ENCODE assay signal across 20 mouse cellular contexts in genomic region chr5:8937965-8938364, GRCm38 (mm10). TPM values are rescaled to one million over a fixed set of nuclear protein-coding genes. Genes with fewer than 3 reads are reported as not detected.
DNase-seq lines count a peak whose midpoint lies in the region; ATAC-seq and TF ChIP-seq lines count a peak whose summit lies in the region.
"Had no signal": no experiment of that assay in that cellular context is flagged by ENCODE, and none has a peak within 500 bp of the region (broad histone marks: within the 10 kb centered on the region; RNA-seq: fewer than 3 reads in every experiment).

No protein-coding gene starts in this region.

- TF ChIP-seq POLR2A in cerebellum, adult 2 months (IDR thresholded peaks at IDR 0.05; ENCODE audit: borderline replicate concordance, insufficient read depth, low read length), result no peak

- intact Hi-C loops in gastrocnemius, postnatal 36 days (cut with DNase I), result no loop called here

- DNase-seq in gastrocnemius, adult 18-20 months (ENCODE audit: low spot score), result peak; percentile 12
- no peak for DNase-seq in gastrocnemius, postnatal 36 days
- DNase-seq in liver, postnatal 0 days, result no peak
- no peak for DNase-seq in liver, embryonic 11.5 days (ENCODE audit: low spot score)
- DNase-seq in skeletal muscle tissue, adult 2 months (ENCODE audit: low read depth, low spot score), result peak; percentile 20
- DNase-seq in cerebellum, adult 2 months, result no peak
- DNase-seq: adrenal gland, adult 2 months; cerebellum, postnatal 25 days; layer of hippocampus, postnatal 36 days; lung, adult 18-20 months; lung, postnatal 14 days; right cerebral cortex, postnatal 4 days; thymus, adult 18-20 months had no signal

- no peak overlapping the region for H3K27ac ChIP-seq in liver, postnatal 0 days (ENCODE audit: low read depth)
- H3K27ac ChIP-seq in liver, embryonic 11.5 days (ENCODE audit: low read depth, low read length), result no peak overlapping the region
- no peak overlapping the region for H3K27ac ChIP-seq in cerebellum, adult 2 months (ENCODE audit: insufficient read depth, low read length)
- H3K27ac ChIP-seq: forebrain, embryonic 12.5 days; heart, embryonic 13.5 days; hindbrain, embryonic 14.5 days; intestine, embryonic 15.5 days; kidney, postnatal 0 days; layer of hippocampus, adult 2 months had no signal

- TF ChIP-seq EP300 in liver, postnatal 0 days (IDR thresholded peaks at IDR 0.05; ENCODE audit: low read depth), result no peak

- no peaks in the 10 kb centered on the region for H3K4me1 ChIP-seq in liver, postnatal 0 days (ENCODE audit: insufficient read depth)
- no peaks in the 10 kb centered on the region for H3K4me1 ChIP-seq in liver, embryonic 11.5 days (replicated peaks; ENCODE audit: control insufficient read depth, insufficient read depth, low read length)
- no peaks in the 10 kb centered on the region; the same call in 1 of the 2 replicates for H3K4me1 ChIP-seq in cerebellum, adult 2 months (ENCODE audit: control insufficient read depth, insufficient read depth, low read length)
- H3K4me1 ChIP-seq: forebrain, embryonic 12.5 days; heart, embryonic 13.5 days; intestine, embryonic 15.5 days had no signal

- H3K4me2 ChIP-seq in liver, postnatal 0 days (ENCODE audit: low read depth, low read length), result no peak overlapping the region
- H3K4me2 ChIP-seq in liver, embryonic 11.5 days, result no peak overlapping the region
- H3K4me2 ChIP-seq: forebrain, embryonic 12.5 days; heart, embryonic 13.5 days; hindbrain, embryonic 14.5 days; intestine, embryonic 15.5 days had no signal

- no peak for TF ChIP-seq CTCF in liver, postnatal 0 days (IDR thresholded peaks at IDR 0.05; ENCODE audit: low read depth)
- no peak for TF ChIP-seq CTCF in cerebellum, adult 2 months (IDR thresholded peaks at IDR 0.05; ENCODE audit: borderline replicate concordance, insufficient read depth, low read depth, low read length)

- ATAC-seq in liver, postnatal 0 days, result peak; percentile 8
- ATAC-seq in liver, embryonic 11.5 days (replicated peaks; ENCODE audit: low FRiP score), result no peak
- peak; percentile 37; the same call in 1 of the 2 replicates for ATAC-seq in erythroid progenitor cell, adult 5-6 weeks (replicated peaks; ENCODE audit: low FRiP score, poor library complexity, severe bottlenecking)
- ATAC-seq: intestine, embryonic 15.5 days had no signal

- H3K4me3 ChIP-seq in liver, postnatal 0 days (ENCODE audit: low read depth, low read length), result no peak overlapping the region
- H3K4me3 ChIP-seq in liver, embryonic 11.5 days (ENCODE audit: low read depth, low read length), result no peak overlapping the region
- H3K4me3 ChIP-seq in cerebellum, adult 2 months (replicated peaks; ENCODE audit: insufficient read depth, low read depth, low read length), result no peak overlapping the region
- H3K4me3 ChIP-seq: forebrain, embryonic 12.5 days; heart, embryonic 13.5 days; intestine, embryonic 15.5 days; layer of hippocampus, adult 2 months had no signal

- 84% methylated on average over 7 of the region's 7 CpGs for WGBS in liver, postnatal 0 days (ENCODE audit: insufficient replicate concordance)
- 85% methylated on average over 7 of the region's 7 CpGs for WGBS in liver, embryonic 11.5 days
- 45% methylated on average over 7 of the region's 7 CpGs for WGBS in cerebellum, adult 2 months

- H3K27me3 ChIP-seq in liver, postnatal 0 days (ENCODE audit: insufficient read depth, low read length), result no peaks in the 10 kb centered on the region
- H3K27me3 ChIP-seq in liver, embryonic 11.5 days (replicated peaks; ENCODE audit: control insufficient read depth, insufficient read depth, low read length), result no peaks in the 10 kb centered on the region
- H3K27me3 ChIP-seq in cerebellum, adult 2 months (ENCODE audit: control insufficient read depth, insufficient read depth, low read length), result no peaks in the 10 kb centered on the region; the same call in 1 of the 2 replicates
- H3K27me3 ChIP-seq: forebrain, embryonic 12.5 days; heart, embryonic 13.5 days; intestine, embryonic 15.5 days had no signal

- no peak overlapping the region for H3K9ac ChIP-seq in liver, postnatal 0 days (replicated peaks)
- H3K9ac ChIP-seq in liver, embryonic 11.5 days (ENCODE audit: low read depth, low read length), result no peak overlapping the region
- H3K9ac ChIP-seq: forebrain, embryonic 12.5 days; heart, embryonic 13.5 days; hindbrain, embryonic 14.5 days; intestine, embryonic 15.5 days had no signal

- H3K9me3 ChIP-seq in liver, postnatal 0 days (ENCODE audit: low read length), result no peaks in the 10 kb centered on the region
- no peaks in the 10 kb centered on the region for H3K9me3 ChIP-seq in liver, embryonic 11.5 days (ENCODE audit: control insufficient read depth, low read length)
- H3K9me3 ChIP-seq: forebrain, embryonic 12.5 days; heart, embryonic 13.5 days; intestine, embryonic 15.5 days had no signal

- peaks cover 78% of the 10 kb centered on the region for H3K36me3 ChIP-seq in liver, postnatal 0 days (replicated peaks; ENCODE audit: insufficient read depth, low read length)
- H3K36me3 ChIP-seq in liver, embryonic 11.5 days (ENCODE audit: control insufficient read depth, insufficient read depth, low read length), result no peaks in the 10 kb centered on the region; the same call in 1 of the 2 replicates
- H3K36me3 ChIP-seq: forebrain, embryonic 12.5 days; heart, embryonic 13.5 days; intestine, embryonic 15.5 days had no signal

RNA-seq across cellular contexts. Expression of gene Abcb4, which starts 44.4 kb away (rescaled TPM):
- 10 to 100 TPM; 84.6 to 95.4 TPM for total RNA-seq in gastrocnemius, adult 18-20 months (2021)
- total RNA-seq in gastrocnemius, postnatal 36 days (2021), result 10 to 100 TPM; 70.1 to 78.3 TPM
- 64.7 and 75.6 TPM in 2 replicates for polyA plus RNA-seq in liver, postnatal 0 days (2015; fragmentation: Nextera tagmentation; extraction: Ambion mirVana)
- 32.6 and 35.8 TPM in 2 replicates for polyA plus RNA-seq in liver, embryonic 11.5 days (2014; fragmentation: Nextera tagmentation; extraction: Ambion mirVana)
- 218 and 229 TPM in 2 replicates for total RNA-seq in erythroid progenitor cell, adult 5-6 weeks (2015; ENCODE audit: low replicate concordance)
- 428 and 435 TPM in 2 replicates for total RNA-seq in erythroid progenitor cell, adult 5-6 weeks (2017; ENCODE audit: low replicate concordance)
- polyA plus RNA-seq in cerebellum, adult 2 months (2012; rRNA removed), result 1.3 and 1.6 TPM in 2 replicates

RNA-seq across cellular contexts. Expression of gene Crot, which starts 59.2 kb away (rescaled TPM):
- total RNA-seq in gastrocnemius, adult 18-20 months (2021), result 10 to 100 TPM; 26.6 to 26.7 TPM
- 10 to 100 TPM; 25.2 to 27.8 TPM for total RNA-seq in gastrocnemius, postnatal 36 days (2021)
- 255 and 267 TPM in 2 replicates for polyA plus RNA-seq in liver, postnatal 0 days (2015; fragmentation: Nextera tagmentation; extraction: Ambion mirVana)
- polyA plus RNA-seq in liver, embryonic 11.5 days (2014; fragmentation: Nextera tagmentation; extraction: Ambion mirVana), result 35.6 and 42.6 TPM in 2 replicates
- 7.9 and 15.5 TPM in 2 replicates for total RNA-seq in erythroid progenitor cell, adult 5-6 weeks (2015; ENCODE audit: low replicate concordance)
- 6.4 and 6.7 TPM in 2 replicates for total RNA-seq in erythroid progenitor cell, adult 5-6 weeks (2017; ENCODE audit: low replicate concordance)
- polyA plus RNA-seq in cerebellum, adult 2 months (2012; rRNA removed), result 24.0 and 24.8 TPM in 2 replicates

Comparison
In these comparisons a context has a peak if more than half of its experiments do, and no peak if none do; other contexts are left out.
1. DNase-seq: peak in gastrocnemius, adult 18-20 months (single experiment) and skeletal muscle tissue, adult 2 months (single experiment); none in gastrocnemius, postnatal 36 days (0 of 2), liver, postnatal 0 days (single experiment), liver, embryonic 11.5 days (single experiment) and cerebellum, adult 2 months (0 of 2).